Mouse (Mus musculus) megakaryocyte, embryonic 14.5 days (primary cell): Measurements from ENCODE around the gene Fbll1.

Experiments used
- FLI1 ChIP-seq: IDR thresholded peaks from 2 replicates; pipeline ENCODE4 v1.6.1; 2012; ENCODE audit warnings: low read length, inconsistent platforms, mixed read lengths
- GATA1 ChIP-seq: IDR thresholded peaks from 3 replicates; pipeline ENCODE4 v1.6.1; 2012; ENCODE audit warnings: mixed read lengths, low read length, inconsistent platforms, borderline replicate concordance

GRCm38 (mm10) chr11:35832139-35832538 lies 33.5 kb upstream of the Fbll1 start:
- TF ChIP-seq GATA1: no peak
- no peak for TF ChIP-seq FLI1
